Mouse (Mus musculus) hindbrain, embryonic 14.5 days (tissue): Measurements from ENCODE around the gene Atp6v1c2. TPM values are rescaled to one million over a fixed set of nuclear protein-coding genes. Genes with fewer than 3 reads are reported as not detected.

Source experiments
- ATAC-seq: fragments of 200-750 bp; cut with Nextera tagmentation; 2 replicates; pipeline ENCODE4 v1.8.0; 2017; ENCODE audit warnings: moderate number of reproducible peaks, mild to moderate bottlenecking, moderate TSS enrichment, moderate library complexity; ENCODE audit not compliant: low FRiP score
- DNase-seq: peaks from one replicate; pipeline ENCODE4 v3.0.0-alpha.2; 2015; ENCODE audit warnings: low spot score
- H3K27ac ChIP-seq: fragments of 300-500 bp; sonication (generic); 2 replicates; pipeline ENCODE4 v1.5.1; 2014; ENCODE audit warnings: mild to moderate bottlenecking, moderate library complexity
- H3K27me3 ChIP-seq: fragments of 300-500 bp; sonication (generic); 2 replicates; pipeline ENCODE4 v1.6.1; 2014; ENCODE audit warnings: mild to moderate bottlenecking, low read length, mixed read lengths; ENCODE audit not compliant: control insufficient read depth, insufficient read depth
- H3K36me3 ChIP-seq: fragments of 300-500 bp; sonication (generic); replicated peaks from 2 replicates; pipeline ENCODE4 v1.6.1; 2014; ENCODE audit not compliant: control insufficient read depth, insufficient read depth
- H3K4me1 ChIP-seq: fragments of 300-500 bp; sonication (generic); replicated peaks from 2 replicates; pipeline ENCODE4 v1.6.1; 2014; ENCODE audit warnings: antibody characterized with exemption, low read length, mixed read lengths; ENCODE audit not compliant: control insufficient read depth, insufficient read depth
- H3K4me2 ChIP-seq: fragments of 300-500 bp; sonication (generic); replicated peaks from 2 replicates; pipeline ENCODE4 v1.6.1; 2014; ENCODE audit warnings: mild to moderate bottlenecking, moderate library complexity
- H3K4me3 ChIP-seq: fragments of 300-500 bp; sonication (generic); replicated peaks from 2 replicates; pipeline ENCODE4 v1.5.1; 2014; ENCODE audit warnings: mild to moderate bottlenecking, low read length
- H3K9ac ChIP-seq: fragments of 300-500 bp; sonication (generic); 2 replicates; pipeline ENCODE4 v1.6.1; 2014
- H3K9me3 ChIP-seq: fragments of 300-500 bp; sonication (generic); 2 replicates; pipeline ENCODE4 v1.6.1; 2016; ENCODE audit warnings: low read length; ENCODE audit not compliant: control insufficient read depth
- WGBS: fragments of 180-500 bp; shearing (Covaris S2); extraction: QIAGEN DNeasy Blood & Tissue Kit; methylation state at CpG from one replicate; pipeline ENCODE4 v1.1.7; 2014; 5-methylcytosine and 5-hydroxymethylcytosine counted together
- polyA plus RNA-seq: library from polyadenylated mRNA; unstranded; fragments of >200 nt; fragmentation: Nextera tagmentation; extraction: Ambion mirVana; gene quantifications from 2 replicates; pipeline ENCODE4 v1.2.1, GENCODE M21; 2014

Atp6v1c2 gene
- polyA plus RNA-seq, 1 experiment from 2014 or later, result 0.55 TPM

DNA sequence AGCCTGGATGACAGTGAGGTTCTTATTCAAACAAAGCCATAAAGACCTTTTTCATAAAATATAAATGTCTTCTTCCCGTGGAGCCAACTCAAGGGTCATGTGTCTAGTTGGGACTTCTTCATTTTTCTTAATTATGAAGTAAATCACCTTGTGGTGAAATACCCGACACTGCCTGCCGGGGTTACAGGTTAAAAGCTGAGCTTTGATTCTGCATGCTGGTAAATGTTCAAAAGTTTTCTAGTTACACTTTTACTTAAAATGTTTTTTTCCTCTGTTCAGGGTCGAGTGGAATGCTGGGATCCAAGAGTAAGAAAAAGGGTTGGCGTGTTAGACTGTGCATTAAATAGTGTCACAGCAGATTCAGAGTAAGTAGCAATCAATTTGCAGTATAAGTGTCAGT lies 33.2 kb upstream of the Atp6v1c2 start:
- Histone ChIP-seq H3K9me3 (no peaks in the 10 kb centered on the region), H3K36me3 (peaks cover 83% of the 10 kb centered on the region), H3K27me3 (no peaks in the 10 kb centered on the region), H3K4me3 (no peak overlapping the region), H3K27ac (no peak overlapping the region), H3K9ac (no peak overlapping the region), H3K4me2 (no peak overlapping the region), H3K4me1 (no peaks in the 10 kb centered on the region)
- 93% methylated on average over 5 of the region's 5 CpGs for WGBS
- DNase-seq, result no peak
- ATAC-seq, result no peak

DNA sequence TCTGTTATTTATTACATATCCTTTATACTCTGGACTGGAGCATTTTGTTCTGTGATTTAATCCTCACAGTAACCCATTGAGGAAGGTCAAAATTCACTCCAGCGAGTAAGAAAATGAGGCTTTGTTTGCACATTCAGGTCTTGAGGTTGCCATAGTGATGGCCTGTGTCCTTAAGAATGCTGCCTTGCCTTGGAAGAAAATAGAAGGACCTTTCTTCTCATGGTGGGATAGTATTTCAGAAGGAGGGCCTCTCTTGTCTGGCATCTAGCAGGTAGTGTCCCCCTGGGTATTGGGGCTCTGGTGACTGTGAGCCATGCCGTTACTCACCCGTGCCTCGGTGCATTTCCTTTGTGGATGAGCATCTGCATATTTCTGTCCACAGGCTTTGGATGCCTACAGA lies 31.5 kb upstream of the Atp6v1c2 start:
- H3K27me3 ChIP-seq, result no peaks in the 10 kb centered on the region
- ATAC-seq (no peak), DNase-seq (no peak)
- no peak overlapping the region for H3K4me2 ChIP-seq
- no peak overlapping the region for H3K27ac ChIP-seq
- no peaks in the 10 kb centered on the region for H3K9me3 ChIP-seq
- 12% methylated on average over 4 of the region's 4 CpGs for WGBS
- H3K4me1 ChIP-seq, result no peaks in the 10 kb centered on the region
- no peak overlapping the region for H3K4me3 ChIP-seq
- H3K9ac ChIP-seq, result no peak overlapping the region
- H3K36me3 ChIP-seq, result peaks cover 96% of the 10 kb centered on the region

DNA sequence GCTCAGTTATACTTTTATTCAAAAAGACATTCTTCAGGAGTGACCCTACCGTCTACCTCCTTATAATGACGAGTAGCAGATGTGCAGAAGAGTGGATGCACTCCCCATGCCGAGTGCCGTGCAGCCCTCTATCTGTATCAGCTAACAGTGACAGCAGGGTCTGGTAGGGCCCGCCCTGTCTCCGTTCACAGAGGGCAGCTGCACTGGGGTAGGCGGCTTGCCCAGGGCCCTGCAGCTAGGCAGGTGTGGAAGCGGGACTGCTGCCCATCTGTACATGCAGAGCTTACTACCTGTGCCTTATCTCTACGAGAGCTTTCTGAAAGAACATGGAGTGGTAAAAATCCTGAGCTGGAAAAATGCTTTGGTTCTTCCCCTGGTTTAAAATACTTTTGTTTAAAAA lies 30.9 kb upstream of the Atp6v1c2 start:
- 50% methylated on average over 9 of the region's 9 CpGs for WGBS
- DNase-seq (no peak), ATAC-seq (no peak)
- Histone ChIP-seq H3K4me3 (no peak overlapping the region), H3K9ac (no peak overlapping the region), H3K4me2 (no peak overlapping the region), H3K27ac (no peak overlapping the region), H3K27me3 (no peaks in the 10 kb centered on the region), H3K36me3 (peaks cover 96% of the 10 kb centered on the region), H3K9me3 (no peaks in the 10 kb centered on the region), H3K4me1 (no peaks in the 10 kb centered on the region)

DNA sequence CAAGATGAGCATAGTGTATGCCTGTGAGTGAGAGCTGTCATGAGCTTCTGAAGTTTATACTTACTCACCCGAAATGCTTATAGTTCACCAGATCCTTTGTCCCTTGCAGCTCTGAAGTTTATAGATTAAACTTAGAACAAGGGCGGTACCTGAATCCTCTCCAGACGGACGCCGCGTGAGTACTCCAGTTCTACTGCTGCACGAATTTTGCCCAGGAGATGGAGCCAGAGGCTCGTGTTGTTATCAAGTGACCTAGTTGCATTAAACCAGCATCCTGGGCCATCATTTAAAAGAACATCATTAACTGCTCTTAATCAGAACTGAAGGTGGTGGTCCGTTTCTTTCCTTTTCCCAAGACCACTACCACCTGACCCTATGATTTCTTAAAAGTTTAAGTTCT lies 29.8 kb upstream of the Atp6v1c2 start:
- Histone ChIP-seq H3K9ac (no peak overlapping the region), H3K27ac (no peak overlapping the region), H3K4me3 (no peak overlapping the region), H3K27me3 (no peaks in the 10 kb centered on the region), H3K36me3 (peaks cover 96% of the 10 kb centered on the region), H3K4me1 (no peaks in the 10 kb centered on the region), H3K4me2 (no peak overlapping the region), H3K9me3 (no peaks in the 10 kb centered on the region)
- 93% methylated on average over 9 of the region's 9 CpGs for WGBS
- ATAC-seq (no peak), DNase-seq (no peak)

DNA sequence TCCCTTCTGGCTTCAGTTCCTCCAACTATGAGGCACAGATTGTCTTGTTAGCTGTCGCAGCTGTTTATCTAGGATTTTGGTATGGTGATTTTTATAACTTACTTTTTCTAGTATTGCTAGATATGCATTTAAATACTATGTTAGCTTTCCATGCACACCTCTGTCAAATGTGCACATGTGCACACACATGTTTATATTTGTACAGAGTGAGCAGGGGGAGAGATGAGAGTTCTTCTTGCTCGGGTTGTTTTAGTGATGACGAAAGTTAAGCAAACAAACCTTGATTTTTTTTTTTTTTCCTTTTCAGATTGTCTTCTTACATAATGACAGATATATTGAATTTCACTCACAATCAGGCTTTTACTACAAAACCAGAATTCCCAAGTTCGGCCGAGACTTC lies 28.6 kb upstream of the Atp6v1c2 start:
- no peak overlapping the region for H3K9ac ChIP-seq
- no peaks in the 10 kb centered on the region for H3K4me1 ChIP-seq
- H3K27ac ChIP-seq, result no peak overlapping the region
- H3K4me3 ChIP-seq, result no peak overlapping the region
- DNase-seq (no peak), ATAC-seq (no peak)
- no peaks in the 10 kb centered on the region for H3K27me3 ChIP-seq
- WGBS, result 94% methylated on average over 5 of the region's 5 CpGs
- no peaks in the 10 kb centered on the region for H3K9me3 ChIP-seq
- no peak overlapping the region for H3K4me2 ChIP-seq
- H3K36me3 ChIP-seq, result peaks cover 96% of the 10 kb centered on the region

DNA sequence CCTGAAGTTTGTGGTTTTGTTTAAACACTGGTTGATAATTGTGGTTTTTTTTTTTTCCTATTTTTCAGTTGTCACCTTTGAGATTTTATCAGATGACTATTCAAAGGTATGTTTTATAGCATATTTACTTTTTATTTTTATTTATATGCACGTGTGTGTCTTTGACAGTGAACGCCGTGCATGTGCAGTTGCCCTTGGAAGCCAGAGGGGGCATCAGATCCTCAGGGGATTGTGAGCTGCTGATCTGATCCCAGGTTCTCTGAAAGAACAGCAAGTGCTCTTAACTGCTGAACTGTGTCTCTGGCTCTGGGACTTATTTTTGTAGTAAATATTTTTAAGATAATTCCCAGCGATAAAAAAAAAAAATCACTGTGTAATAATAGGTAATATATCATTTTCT lies 27.7 kb upstream of the Atp6v1c2 start:
- no peaks in the 10 kb centered on the region for H3K9me3 ChIP-seq
- no peak overlapping the region for H3K27ac ChIP-seq
- no peak overlapping the region for H3K9ac ChIP-seq
- DNase-seq (no peak), ATAC-seq (no peak)
- H3K4me3 ChIP-seq, result no peak overlapping the region
- H3K4me1 ChIP-seq, result no peaks in the 10 kb centered on the region
- peaks cover 96% of the 10 kb centered on the region for H3K36me3 ChIP-seq
- H3K27me3 ChIP-seq, result no peaks in the 10 kb centered on the region
- 92% methylated on average over 4 of the region's 4 CpGs for WGBS
- no peak overlapping the region for H3K4me2 ChIP-seq

DNA sequence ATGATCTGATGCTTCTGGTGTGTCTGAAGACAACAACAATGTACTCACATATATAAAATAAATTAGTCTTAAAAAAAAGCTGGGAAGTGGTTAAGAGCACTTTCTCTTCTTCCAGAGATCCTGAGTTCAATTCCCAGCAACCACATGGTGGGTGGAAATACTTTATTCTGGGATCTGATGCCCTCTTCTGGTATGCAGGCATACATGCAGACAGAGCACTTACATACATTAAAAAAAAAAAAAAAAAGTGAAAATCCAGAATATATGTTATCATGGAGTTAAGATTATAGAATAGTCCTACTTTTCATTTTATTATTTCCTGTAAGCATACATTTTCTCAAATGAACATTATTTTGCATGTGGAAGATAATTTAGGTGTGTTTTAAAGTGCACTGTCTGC lies 20.9 kb upstream of the Atp6v1c2 start:
- H3K9me3 ChIP-seq, result no peaks in the 10 kb centered on the region
- H3K36me3 ChIP-seq, result peaks cover 48% of the 10 kb centered on the region
- no peak for DNase-seq
- peaks cover 13% of the 10 kb centered on the region for H3K4me1 ChIP-seq
- no peak for ATAC-seq
- H3K4me3 ChIP-seq, result no peak overlapping the region
- no peak overlapping the region for H3K27ac ChIP-seq
- H3K9ac ChIP-seq, result no peak overlapping the region
- H3K27me3 ChIP-seq, result no peaks in the 10 kb centered on the region
- no peak overlapping the region for H3K4me2 ChIP-seq

DNA sequence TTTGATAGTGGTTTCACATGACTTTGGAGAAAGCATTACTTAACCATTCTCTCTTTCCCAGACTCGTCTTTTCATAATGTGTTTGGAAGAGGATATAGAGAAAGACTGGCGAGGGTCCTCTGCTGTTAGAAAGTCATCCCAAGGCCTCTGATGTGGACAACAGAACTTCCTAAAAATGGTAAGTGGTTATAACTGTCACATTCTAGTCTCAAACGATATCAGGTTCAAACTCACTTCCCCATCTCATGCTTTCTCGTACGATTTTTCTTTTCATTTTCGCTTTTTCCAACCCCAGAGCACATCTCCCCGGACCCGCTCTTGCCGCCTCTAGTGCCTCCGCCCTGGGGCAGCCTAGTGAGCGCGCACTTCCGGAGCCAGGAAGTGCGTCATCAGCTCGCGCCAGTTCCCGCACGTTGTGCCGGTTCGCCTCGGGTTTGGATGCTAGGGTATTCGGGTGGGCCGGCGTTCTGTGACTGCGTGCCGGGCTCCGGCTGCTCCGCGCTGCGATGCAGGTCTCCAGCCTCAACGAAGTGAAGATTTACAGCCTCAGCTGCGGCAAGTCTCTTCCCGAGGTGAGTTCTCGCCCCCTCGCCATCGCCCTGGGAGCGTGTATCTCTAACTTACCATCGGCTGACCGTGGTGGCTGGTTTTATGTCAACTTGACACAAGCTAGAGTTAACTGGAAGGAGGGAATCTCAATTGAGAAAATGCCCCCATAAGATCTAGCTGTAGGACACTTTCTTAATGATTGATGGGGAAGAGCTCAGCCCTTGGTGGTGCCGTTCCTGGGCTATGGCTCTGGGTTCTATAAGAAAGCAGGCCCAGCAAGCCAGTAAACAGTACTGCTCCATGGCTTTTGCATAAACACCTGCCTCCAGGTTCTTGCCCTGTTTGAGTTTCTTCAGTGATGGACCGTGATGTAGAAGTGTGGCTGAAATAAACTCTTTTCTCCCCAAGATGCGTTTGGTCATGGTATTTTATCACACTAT lies 19.2 kb upstream of the Atp6v1c2 start, which contains the start of gene Nol10:
Nol10 (plus strand) TSS at position 411 of the 989 bp plus-strand sequence.
- ATAC-seq (peak; percentile 97), DNase-seq (peak; percentile 96)
- H3K9ac ChIP-seq, result peak within 1 kb of the TSS; percentile 75
- H3K4me3 ChIP-seq, result peak within 1 kb of the TSS; percentile 83
- H3K4me1 ChIP-seq, result peaks cover 13% of the 10 kb centered on the region
- WGBS, result under 1% methylated on average over 42 of the region's 42 CpGs
- H3K27ac ChIP-seq, result peak within 1 kb of the TSS; percentile 66
- H3K9me3 ChIP-seq, result no peaks in the 10 kb centered on the region
- peaks cover 31% of the 10 kb centered on the region for H3K36me3 ChIP-seq
- H3K4me2 ChIP-seq, result peak within 1 kb of the TSS; percentile 85
- H3K27me3 ChIP-seq, result no peaks in the 10 kb centered on the region

DNA sequence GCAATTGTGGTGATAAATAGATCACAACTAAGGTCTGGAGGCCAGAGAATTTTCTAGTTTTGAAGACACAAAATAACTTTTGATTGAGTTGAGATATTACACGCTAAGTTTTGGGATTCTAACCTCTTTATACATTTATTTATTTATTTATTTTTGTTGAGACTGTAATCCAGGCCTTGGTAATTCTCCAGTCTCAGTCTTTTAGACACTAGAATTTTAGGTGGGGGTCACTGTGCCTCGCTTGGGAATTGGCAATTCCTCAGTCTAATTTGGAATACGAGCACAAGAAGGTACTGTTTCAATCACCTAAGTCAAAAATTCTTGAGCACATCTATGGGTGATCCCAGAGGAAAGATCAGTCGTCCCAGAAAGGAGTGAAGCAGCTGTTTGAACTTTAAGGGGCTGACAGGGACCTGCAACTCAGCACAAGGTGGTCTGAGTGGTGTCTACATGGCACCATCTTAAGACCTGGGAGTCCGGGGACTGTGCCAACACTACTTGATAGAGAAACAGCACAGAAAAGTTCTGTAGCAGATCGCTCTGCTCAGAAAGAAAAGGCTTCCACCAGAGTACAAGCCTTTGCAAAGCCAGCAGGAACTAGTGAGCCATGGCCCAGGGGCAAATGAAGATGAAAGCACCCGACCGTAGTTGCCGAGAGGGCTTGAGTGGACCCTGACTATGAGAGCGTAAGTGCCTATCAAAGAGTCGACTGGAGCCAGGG lies 18.3 kb upstream of the Atp6v1c2 start:
- WGBS, result 41% methylated on average over 11 of the region's 11 CpGs
- H3K27ac ChIP-seq, result peak overlapping the region; percentile 66; the same call in 1 of the 2 replicates
- H3K4me1 ChIP-seq, result peaks cover 13% of the 10 kb centered on the region
- H3K27me3 ChIP-seq, result no peaks in the 10 kb centered on the region
- peaks cover 22% of the 10 kb centered on the region for H3K36me3 ChIP-seq
- H3K9me3 ChIP-seq, result no peaks in the 10 kb centered on the region
- ATAC-seq (peak; percentile 14; the same call in 1 of the 2 replicates), DNase-seq (no peak)
- peak overlapping the region; percentile 85 for H3K4me2 ChIP-seq
- peak overlapping the region; percentile 75 for H3K9ac ChIP-seq
- H3K4me3 ChIP-seq, result peak overlapping the region; percentile 83
